Mouse (Mus musculus): ENCODE data around the gene Phtf2. TPM values are rescaled to one million over a fixed set of nuclear protein-coding genes. Genes with fewer than 3 reads are reported as not detected.
"Not testable (repeated sequence)": the region's sequence is repeated elsewhere in the genome, so short reads cannot be mapped to it uniquely, and the experiment has no call there.

The Phtf2 gene
- polyA plus RNA-seq, 1 experiment from 2014 or later = 13.9 TPM

GRCm38 (mm10) chr5:20762441-20762840, 119.5 kb downstream of the Phtf2 start:
- not testable (repeated sequence) for H3K4me2 ChIP-seq (ENCODE audit: low read depth, low read length); H3K9me3 ChIP-seq (replicated peaks; ENCODE audit: control insufficient read depth, low read length); ATAC-seq (ENCODE audit: insufficient read depth, low FRiP score); H3K4me3 ChIP-seq (replicated peaks; ENCODE audit: low read length); H3K27ac ChIP-seq (ENCODE audit: low read length); H3K36me3 ChIP-seq (ENCODE audit: control insufficient read depth, insufficient read depth, low read length); H3K4me1 ChIP-seq (ENCODE audit: control insufficient read depth, insufficient read depth, low read length); H3K27me3 ChIP-seq (ENCODE audit: control insufficient read depth, insufficient read depth, low read length); H3K9ac ChIP-seq (ENCODE audit: low read length)
- 93% methylated on average over 3 of the region's 3 CpGs for WGBS

GRCm38 (mm10) chr5:20760368-20761162, 121.4 kb downstream of the Phtf2 start:
- Histone ChIP-seq H3K4me2 (ENCODE audit: low read depth, low read length) (no peak overlapping the region), H3K36me3 (ENCODE audit: control insufficient read depth, insufficient read depth, low read length) (no peaks in the 10 kb centered on the region), H3K27ac (ENCODE audit: low read length) (no peak overlapping the region), H3K4me3 (replicated peaks; ENCODE audit: low read length) (no peak overlapping the region), H3K9me3 (replicated peaks; ENCODE audit: control insufficient read depth, low read length) (no peaks in the 10 kb centered on the region), H3K9ac (ENCODE audit: low read length) (no peak overlapping the region), H3K27me3 (ENCODE audit: control insufficient read depth, insufficient read depth, low read length) (no peaks in the 10 kb centered on the region), H3K4me1 (ENCODE audit: control insufficient read depth, insufficient read depth, low read length) (no peaks in the 10 kb centered on the region)
- 90% methylated on average over 12 of the region's 12 CpGs for WGBS
- no peak for ATAC-seq (ENCODE audit: insufficient read depth, low FRiP score)

- no peaks in the 10 kb centered on the region for H3K9me3 ChIP-seq (replicated peaks; ENCODE audit: control insufficient read depth, low read length)
- WGBS = 59% methylated on average over 5 of the region's 5 CpGs
- H3K4me3 ChIP-seq (replicated peaks; ENCODE audit: low read length) = no peak overlapping the region
- no peak for ATAC-seq (ENCODE audit: insufficient read depth, low FRiP score)
- no peaks in the 10 kb centered on the region for H3K27me3 ChIP-seq (ENCODE audit: control insufficient read depth, insufficient read depth, low read length)
- no peaks in the 10 kb centered on the region for H3K4me1 ChIP-seq (ENCODE audit: control insufficient read depth, insufficient read depth, low read length)
- no peak overlapping the region for H3K27ac ChIP-seq (ENCODE audit: low read length)
- no peak overlapping the region for H3K9ac ChIP-seq (ENCODE audit: low read length)
- H3K4me2 ChIP-seq (ENCODE audit: low read depth, low read length) = no peak overlapping the region
- no peaks in the 10 kb centered on the region for H3K36me3 ChIP-seq (ENCODE audit: control insufficient read depth, insufficient read depth, low read length)
Measured at GRCm38 (mm10) chr5:20759771-20760170, 122.2 kb downstream of the Phtf2 start.

- Histone ChIP-seq H3K4me2 (ENCODE audit: low read depth, low read length) (no peak overlapping the region), H3K27ac (ENCODE audit: low read length) (no peak overlapping the region), H3K27me3 (ENCODE audit: control insufficient read depth, insufficient read depth, low read length) (no peaks in the 10 kb centered on the region), H3K36me3 (ENCODE audit: control insufficient read depth, insufficient read depth, low read length) (no peaks in the 10 kb centered on the region), H3K9me3 (replicated peaks; ENCODE audit: control insufficient read depth, low read length) (no peaks in the 10 kb centered on the region), H3K9ac (ENCODE audit: low read length) (no peak overlapping the region), H3K4me1 (ENCODE audit: control insufficient read depth, insufficient read depth, low read length) (no peaks in the 10 kb centered on the region), H3K4me3 (replicated peaks; ENCODE audit: low read length) (no peak overlapping the region)
- WGBS = 65% methylated on average over 5 of the region's 5 CpGs
- no peak for ATAC-seq (ENCODE audit: insufficient read depth, low FRiP score)
Measured at GRCm38 (mm10) chr5:20753963-20754362, 128.0 kb downstream of the Phtf2 start.

GRCm38 (mm10) chr5:20753096-20753495, 128.8 kb downstream of the Phtf2 start:
- WGBS = 24% methylated on average over 2 of the region's 2 CpGs
- ATAC-seq (ENCODE audit: insufficient read depth, low FRiP score) = no peak
- no peaks in the 10 kb centered on the region for H3K9me3 ChIP-seq (replicated peaks; ENCODE audit: control insufficient read depth, low read length)
- H3K27me3 ChIP-seq (ENCODE audit: control insufficient read depth, insufficient read depth, low read length) = no peaks in the 10 kb centered on the region
- no peak overlapping the region for H3K4me2 ChIP-seq (ENCODE audit: low read depth, low read length)
- no peak overlapping the region for H3K9ac ChIP-seq (ENCODE audit: low read length)
- no peaks in the 10 kb centered on the region for H3K4me1 ChIP-seq (ENCODE audit: control insufficient read depth, insufficient read depth, low read length)
- no peaks in the 10 kb centered on the region for H3K36me3 ChIP-seq (ENCODE audit: control insufficient read depth, insufficient read depth, low read length)
- H3K4me3 ChIP-seq (replicated peaks; ENCODE audit: low read length) = no peak overlapping the region
- no peak overlapping the region for H3K27ac ChIP-seq (ENCODE audit: low read length)

GRCm38 (mm10) chr5:20751696-20752095, 130.2 kb downstream of the Phtf2 start:
- H3K27me3 ChIP-seq (ENCODE audit: control insufficient read depth, insufficient read depth, low read length) = no peaks in the 10 kb centered on the region
- H3K9me3 ChIP-seq (replicated peaks; ENCODE audit: control insufficient read depth, low read length) = no peaks in the 10 kb centered on the region
- no peak overlapping the region for H3K9ac ChIP-seq (ENCODE audit: low read length)
- no peaks in the 10 kb centered on the region for H3K36me3 ChIP-seq (ENCODE audit: control insufficient read depth, insufficient read depth, low read length)
- H3K4me3 ChIP-seq (replicated peaks; ENCODE audit: low read length) = no peak overlapping the region
- 47% methylated on average over 7 of the region's 7 CpGs for WGBS
- H3K4me2 ChIP-seq (ENCODE audit: low read depth, low read length) = no peak overlapping the region
- peak overlapping the region; percentile 43 for H3K27ac ChIP-seq (ENCODE audit: low read length)
- no peaks in the 10 kb centered on the region for H3K4me1 ChIP-seq (ENCODE audit: control insufficient read depth, insufficient read depth, low read length)
- no peak; the same call in 1 of the 2 replicates for ATAC-seq (ENCODE audit: insufficient read depth, low FRiP score)

GRCm38 (mm10) chr5:20751000-20751399, 130.9 kb downstream of the Phtf2 start:
- ATAC-seq (ENCODE audit: insufficient read depth, low FRiP score) = no peak
- H3K4me2 ChIP-seq (ENCODE audit: low read depth, low read length) = no peak overlapping the region
- H3K27me3 ChIP-seq (ENCODE audit: control insufficient read depth, insufficient read depth, low read length) = no peaks in the 10 kb centered on the region
- H3K4me3 ChIP-seq (replicated peaks; ENCODE audit: low read length) = no peak overlapping the region
- no peaks in the 10 kb centered on the region for H3K4me1 ChIP-seq (ENCODE audit: control insufficient read depth, insufficient read depth, low read length)
- no peaks in the 10 kb centered on the region for H3K9me3 ChIP-seq (replicated peaks; ENCODE audit: control insufficient read depth, low read length)
- no peak overlapping the region for H3K9ac ChIP-seq (ENCODE audit: low read length)
- 81% methylated on average over 7 of the region's 7 CpGs for WGBS
- H3K36me3 ChIP-seq (ENCODE audit: control insufficient read depth, insufficient read depth, low read length) = no peaks in the 10 kb centered on the region
- no peak overlapping the region for H3K27ac ChIP-seq (ENCODE audit: low read length)

GRCm38 (mm10) chr5:20749535-20749934, 132.4 kb downstream of the Phtf2 start:
- H3K4me3 ChIP-seq (replicated peaks; ENCODE audit: low read length) = no peak overlapping the region
- no peaks in the 10 kb centered on the region for H3K9me3 ChIP-seq (replicated peaks; ENCODE audit: control insufficient read depth, low read length)
- no peaks in the 10 kb centered on the region for H3K27me3 ChIP-seq (ENCODE audit: control insufficient read depth, insufficient read depth, low read length)
- ATAC-seq (ENCODE audit: insufficient read depth, low FRiP score) = no peak
- H3K4me2 ChIP-seq (ENCODE audit: low read depth, low read length) = no peak overlapping the region
- H3K4me1 ChIP-seq (ENCODE audit: control insufficient read depth, insufficient read depth, low read length) = no peaks in the 10 kb centered on the region
- no peaks in the 10 kb centered on the region for H3K36me3 ChIP-seq (ENCODE audit: control insufficient read depth, insufficient read depth, low read length)
- 70% methylated on average over 3 of the region's 3 CpGs for WGBS
- no peak overlapping the region for H3K27ac ChIP-seq (ENCODE audit: low read length)
- H3K9ac ChIP-seq (ENCODE audit: low read length) = no peak overlapping the region

GRCm38 (mm10) chr5:20748856-20749255, 133.1 kb downstream of the Phtf2 start:
- Histone ChIP-seq H3K36me3 (ENCODE audit: control insufficient read depth, insufficient read depth, low read length) (no peaks in the 10 kb centered on the region), H3K4me1 (ENCODE audit: control insufficient read depth, insufficient read depth, low read length) (no peaks in the 10 kb centered on the region), H3K4me3 (replicated peaks; ENCODE audit: low read length) (no peak overlapping the region), H3K9me3 (replicated peaks; ENCODE audit: control insufficient read depth, low read length) (no peaks in the 10 kb centered on the region), H3K9ac (ENCODE audit: low read length) (no peak overlapping the region), H3K27ac (ENCODE audit: low read length) (no peak overlapping the region), H3K4me2 (ENCODE audit: low read depth, low read length) (no peak overlapping the region), H3K27me3 (ENCODE audit: control insufficient read depth, insufficient read depth, low read length) (no peaks in the 10 kb centered on the region)
- no peak for ATAC-seq (ENCODE audit: insufficient read depth, low FRiP score)
- 86% methylated on average over 8 of the region's 8 CpGs for WGBS

All from stomach, embryonic 16.5 days (tissue).